Mouse (Mus musculus) kidney, embryonic 14.5 days (tissue): ENCODE measurements around the gene Tusc1. TPM values are rescaled to one million over a fixed set of nuclear protein-coding genes. Genes with fewer than 3 reads are reported as not detected.

Experiments used
- ATAC-seq: fragments of 200-750 bp; cut with Nextera tagmentation; 2 replicates; pipeline ENCODE4 v1.8.0; 2017; ENCODE audit warnings: moderate number of reproducible peaks, mild to moderate bottlenecking, moderate TSS enrichment, moderate library complexity; ENCODE audit not compliant: low FRiP score, low TSS enrichment
- H3K27ac ChIP-seq: fragments of 300-500 bp; sonication (generic); 2 replicates; pipeline ENCODE4 v1.5.1; 2014; ENCODE audit warnings: low read depth, mild to moderate bottlenecking, low read length, moderate library complexity, mixed read lengths
- H3K27me3 ChIP-seq: fragments of 300-500 bp; sonication (generic); 2 replicates; pipeline ENCODE4 v1.6.1; 2014; ENCODE audit warnings: mild to moderate bottlenecking, low read length; ENCODE audit not compliant: control insufficient read depth, insufficient read depth
- H3K36me3 ChIP-seq: fragments of 300-500 bp; sonication (generic); 2 replicates; pipeline ENCODE4 v1.6.1; 2014; ENCODE audit warnings: low read length, mixed read lengths; ENCODE audit not compliant: control insufficient read depth, insufficient read depth
- H3K4me1 ChIP-seq: fragments of 300-500 bp; sonication (generic); 2 replicates; pipeline ENCODE4 v1.6.1; 2014; ENCODE audit warnings: low read length, mixed read lengths; ENCODE audit not compliant: control insufficient read depth, insufficient read depth
- H3K4me2 ChIP-seq: fragments of 300-500 bp; sonication (generic); replicated peaks from 2 replicates; pipeline ENCODE4 v1.6.1; 2014; ENCODE audit warnings: low read depth, mild to moderate bottlenecking, low read length
- H3K4me3 ChIP-seq: fragments of 300-500 bp; sonication (generic); 2 replicates; pipeline ENCODE4 v1.5.1; 2014; ENCODE audit warnings: mild to moderate bottlenecking, low read length
- H3K9ac ChIP-seq: fragments of 300-500 bp; sonication (generic); 2 replicates; pipeline ENCODE4 v1.6.1; 2014; ENCODE audit warnings: low read depth, mild to moderate bottlenecking, low read length, moderate library complexity
- H3K9me3 ChIP-seq: fragments of 300-500 bp; sonication (generic); 2 replicates; pipeline ENCODE4 v1.6.1; 2016; ENCODE audit warnings: low read length; ENCODE audit not compliant: control insufficient read depth
- WGBS: fragments of 180-500 bp; shearing (Covaris S2); extraction: QIAGEN DNeasy Blood & Tissue Kit; methylation state at CpG from one replicate; pipeline ENCODE4 v1.1.7; 2014; 5-methylcytosine and 5-hydroxymethylcytosine counted together
- polyA plus RNA-seq: library from polyadenylated mRNA; unstranded; fragments of >200 nt; fragmentation: Nextera tagmentation; extraction: Ambion mirVana; gene quantifications from 2 replicates; pipeline ENCODE4 v1.2.1, GENCODE M21; 2014

Gene Tusc1
- polyA plus RNA-seq, result 7.1 and 7.8 TPM in 2 replicates

DNA sequence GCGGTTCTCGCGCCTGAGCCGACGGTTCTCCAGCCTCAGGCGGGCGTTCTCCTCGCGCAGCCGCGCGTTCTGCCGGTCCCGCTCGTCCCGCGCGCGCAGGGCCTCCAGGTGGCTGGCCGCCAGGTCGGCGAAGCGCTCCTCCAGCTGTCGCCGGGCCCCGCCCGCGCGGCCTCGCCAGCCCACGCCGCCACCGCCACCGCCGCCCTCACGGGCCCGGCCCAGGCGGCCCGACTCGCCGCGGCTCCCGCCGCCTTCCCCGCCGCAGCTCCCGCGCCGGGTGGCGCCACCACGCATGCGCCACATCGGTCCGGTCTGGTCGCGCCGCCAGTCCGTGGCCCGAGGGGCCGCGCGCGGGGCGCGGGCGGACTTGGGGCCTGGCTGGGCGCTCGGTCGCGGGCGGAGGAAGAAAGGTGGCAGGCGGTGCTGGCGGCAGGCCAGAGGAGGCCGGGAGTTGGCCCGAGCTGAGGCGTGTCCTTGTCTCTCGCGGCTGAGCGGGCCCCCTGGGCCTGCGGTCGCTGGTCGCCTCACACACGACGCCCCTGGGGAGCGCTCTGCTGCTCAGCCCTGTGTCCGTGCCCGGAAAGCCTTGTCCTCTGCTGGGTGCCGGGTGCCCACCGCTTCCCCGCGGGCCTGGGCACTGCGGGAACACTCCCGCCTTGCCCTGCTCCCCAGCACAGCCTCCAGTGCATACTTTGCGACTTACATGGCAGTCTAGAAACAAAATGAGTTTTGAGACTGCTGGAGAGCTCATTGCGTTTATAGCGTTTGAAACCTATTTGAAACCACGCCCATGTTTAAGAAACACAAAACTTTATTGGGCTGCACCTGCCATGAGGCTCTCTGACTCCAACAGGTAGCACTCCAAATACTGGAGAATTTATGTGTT is at the start of gene Tusc1:
TSS of gene Tusc1 (minus strand) at position 394 of the 886 bp plus-strand sequence.
- Histone ChIP-seq H3K4me1 (no peaks in the 10 kb centered on the region), H3K9me3 (no peaks in the 10 kb centered on the region), H3K4me3 (peak within 1 kb of the TSS; percentile 69), H3K36me3 (no peaks in the 10 kb centered on the region), H3K4me2 (peak within 1 kb of the TSS; percentile 88), H3K9ac (peak within 1 kb of the TSS; percentile 92), H3K27ac (peak within 1 kb of the TSS; percentile 93), H3K27me3 (no peaks in the 10 kb centered on the region)
- peak; percentile 90 for ATAC-seq
- 1% methylated on average over 92 of the region's 97 CpGs for WGBS

- no peak overlapping the region for H3K4me3 ChIP-seq
Observed at GRCm38 (mm10) chr4:93352930-93353329, 17.6 kb upstream of the Tusc1 start.

GRCm38 (mm10) chr4:93344357-93344756 is 9.0 kb upstream of the Tusc1 start:
- no peak for ATAC-seq
- Histone ChIP-seq H3K4me2 (no peak overlapping the region), H3K9me3 (no peaks in the 10 kb centered on the region), H3K27me3 (no peaks in the 10 kb centered on the region), H3K36me3 (no peaks in the 10 kb centered on the region), H3K4me3 (no peak overlapping the region), H3K27ac (no peak overlapping the region), H3K4me1 (no peaks in the 10 kb centered on the region), H3K9ac (no peak overlapping the region)
- 92% methylated on average over 2 of the region's 2 CpGs for WGBS

More at GRCm38 (mm10) chr4:93352930-93353329, 17.6 kb upstream of the Tusc1 start:
- ATAC-seq, result no peak
- Histone ChIP-seq H3K27ac (no peak overlapping the region), H3K27me3 (no peaks in the 10 kb centered on the region), H3K9ac (no peak overlapping the region), H3K4me1 (no peaks in the 10 kb centered on the region), H3K4me2 (no peak overlapping the region), H3K9me3 (no peaks in the 10 kb centered on the region), H3K36me3 (no peaks in the 10 kb centered on the region)
- WGBS, result 69% methylated on average over 2 of the region's 2 CpGs

DNA sequence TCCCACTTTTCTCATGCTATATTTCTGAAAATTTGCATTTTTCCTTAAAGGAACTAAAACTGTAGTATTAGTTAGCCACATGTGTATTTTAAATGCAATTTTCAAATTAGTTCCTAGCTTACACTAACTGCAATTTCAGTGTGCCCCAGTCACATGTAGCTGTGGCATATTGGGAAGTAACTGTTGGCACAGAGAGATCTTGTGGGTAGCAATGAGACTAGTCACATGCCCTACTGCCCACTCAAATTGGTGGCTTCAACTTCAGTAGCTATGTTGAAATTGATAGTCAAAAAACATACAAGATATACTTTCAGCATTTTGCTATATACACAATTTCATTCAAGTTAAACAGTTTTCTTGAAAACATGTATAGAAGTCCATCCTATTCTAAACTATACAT is 6.3 kb upstream of the Tusc1 start:
- no peak for ATAC-seq

GRCm38 (mm10) chr4:93337977-93338376 is 2.7 kb upstream of the Tusc1 start:
- Histone ChIP-seq H3K9me3 (no peaks in the 10 kb centered on the region), H3K36me3 (no peaks in the 10 kb centered on the region), H3K9ac (no peak overlapping the region), H3K4me3 (no peak overlapping the region), H3K27ac (no peak overlapping the region), H3K4me1 (no peaks in the 10 kb centered on the region), H3K4me2 (no peak overlapping the region), H3K27me3 (no peaks in the 10 kb centered on the region)
- 73% methylated on average over 3 of the region's 3 CpGs for WGBS
- no peak for ATAC-seq

More for the DNA sequence above, 6.3 kb upstream of the Tusc1 start:
- Histone ChIP-seq H3K36me3 (no peaks in the 10 kb centered on the region), H3K27ac (no peak overlapping the region), H3K4me3 (no peak overlapping the region), H3K4me1 (no peaks in the 10 kb centered on the region), H3K9ac (no peak overlapping the region), H3K4me2 (no peak overlapping the region), H3K9me3 (no peaks in the 10 kb centered on the region), H3K27me3 (no peaks in the 10 kb centered on the region)

DNA sequence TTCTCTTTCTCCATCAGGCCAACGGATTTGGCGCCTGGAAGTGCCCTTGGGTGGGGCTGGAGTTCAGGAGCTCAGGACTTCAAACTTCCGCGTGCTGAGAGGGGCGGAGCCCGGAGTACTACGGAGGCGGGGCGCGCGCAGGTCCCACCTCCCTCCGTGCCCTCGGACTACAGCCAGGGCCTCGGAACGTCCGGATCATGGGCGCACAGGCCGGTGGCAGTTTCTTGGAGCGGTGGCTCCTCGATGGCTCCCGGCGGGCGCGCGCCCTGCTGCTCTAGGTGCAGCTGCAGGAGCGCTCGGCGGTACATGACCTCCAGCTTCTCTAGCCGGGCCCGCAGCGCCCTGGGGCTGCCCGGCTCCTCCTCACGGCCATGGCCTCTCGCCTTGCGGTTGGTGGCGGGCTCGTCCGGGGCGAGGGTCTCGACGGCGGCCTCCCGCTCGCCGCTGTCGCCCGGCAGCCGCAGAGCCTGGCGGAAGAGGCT is 634 bp downstream of the Tusc1 start:
- Histone ChIP-seq H3K9ac (peak overlapping the region; percentile 92), H3K4me2 (peak overlapping the region; percentile 88), H3K4me3 (peak overlapping the region; percentile 69), H3K27ac (peak overlapping the region; percentile 93), H3K4me1 (no peaks in the 10 kb centered on the region), H3K27me3 (no peaks in the 10 kb centered on the region), H3K36me3 (no peaks in the 10 kb centered on the region), H3K9me3 (no peaks in the 10 kb centered on the region)
- peak; percentile 96 for ATAC-seq
- 1% methylated on average over 49 of the region's 49 CpGs for WGBS

GRCm38 (mm10) chr4:93307486-93307885 is 27.8 kb downstream of the Tusc1 start:
- no peak for ATAC-seq
- H3K27me3 ChIP-seq, result no peaks in the 10 kb centered on the region
- H3K9me3 ChIP-seq, result no peaks in the 10 kb centered on the region
- no peak overlapping the region for H3K27ac ChIP-seq
- no peaks in the 10 kb centered on the region for H3K36me3 ChIP-seq
- H3K9ac ChIP-seq, result no peak overlapping the region
- H3K4me1 ChIP-seq, result no peaks in the 10 kb centered on the region
- H3K4me2 ChIP-seq, result no peak overlapping the region
- H3K4me3 ChIP-seq, result no peak overlapping the region
- WGBS, result 93% methylated on average over 3 of the region's 3 CpGs

- no peaks in the 10 kb centered on the region for H3K36me3 ChIP-seq
- no peak overlapping the region for H3K9ac ChIP-seq
- H3K27ac ChIP-seq, result no peak overlapping the region
- H3K4me1 ChIP-seq, result no peaks in the 10 kb centered on the region
- ATAC-seq, result no peak
- 94% methylated on average over 4 of the region's 4 CpGs for WGBS
- H3K4me3 ChIP-seq, result no peak overlapping the region
- H3K27me3 ChIP-seq, result no peaks in the 10 kb centered on the region
- no peaks in the 10 kb centered on the region for H3K9me3 ChIP-seq
- no peak overlapping the region for H3K4me2 ChIP-seq
Observed at GRCm38 (mm10) chr4:93286065-93286464, 49.2 kb downstream of the Tusc1 start.
